Mouse (Mus musculus) embryo, embryonic 9.5 days (tissue): ENCODE measurements around the gene Glrp1.

Experiments
- DNase-seq: peaks from one replicate; pipeline ENCODE4 v3.0.0-alpha.2; 2017; ENCODE audit errors: extremely low spot score

Glrp1 gene

DNA sequence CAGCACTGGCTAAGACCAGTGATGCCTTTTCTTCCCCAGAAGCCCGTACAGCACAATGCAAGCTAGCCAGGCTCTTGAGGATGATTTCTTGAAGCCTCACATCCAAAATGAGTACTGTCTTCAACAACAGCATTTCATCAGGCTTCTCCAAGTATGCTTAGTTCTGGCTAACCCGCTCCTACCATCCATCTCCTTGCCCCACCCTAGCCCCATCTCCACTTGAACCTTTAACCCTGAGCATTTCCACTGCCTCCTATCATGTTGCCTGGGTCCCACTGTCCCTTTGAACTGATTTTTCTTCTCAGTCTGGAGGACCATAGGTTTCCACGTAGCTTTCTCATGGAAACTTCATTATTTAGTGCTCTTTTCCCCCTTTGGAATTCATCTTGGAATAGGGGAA lies 17.5 kb downstream of the Glrp1 start:
- no peak for DNase-seq

GRCm38 (mm10) chr1:88491617-88492378 lies 18.1 kb downstream of the Glrp1 start:
- no peak for DNase-seq

- no peak for DNase-seq
Measured at GRCm38 (mm10) chr1:88490164-88490563, 19.7 kb downstream of the Glrp1 start.

GRCm38 (mm10) chr1:88488957-88489356 lies 20.9 kb downstream of the Glrp1 start:
- DNase-seq = no peak

DNA sequence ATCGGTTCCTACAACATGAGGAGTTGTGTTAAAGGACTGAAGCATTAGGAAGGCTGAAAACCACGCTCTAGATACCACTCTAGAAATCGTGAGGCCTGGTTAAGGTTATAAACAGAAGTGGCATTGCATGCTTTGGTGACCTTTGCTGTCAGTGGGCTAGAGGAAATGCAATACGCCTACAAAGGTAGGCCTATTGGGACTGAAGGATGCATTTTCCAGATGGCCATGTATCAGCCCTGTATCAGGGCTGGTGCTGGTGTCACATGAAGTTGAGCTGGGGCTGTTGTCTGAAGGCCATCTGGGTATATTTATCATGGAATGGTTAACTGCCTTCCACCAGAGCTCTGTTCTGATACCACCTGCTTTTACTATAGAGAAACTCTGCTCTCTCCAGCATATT lies 23.5 kb downstream of the Glrp1 start:
- DNase-seq = no peak

GRCm38 (mm10) chr1:88484059-88484458 lies 25.8 kb downstream of the Glrp1 start:
- DNase-seq = no peak

- no peak for DNase-seq
Measured at GRCm38 (mm10) chr1:88482142-88483099, 27.4 kb downstream of the Glrp1 start.

GRCm38 (mm10) chr1:88480594-88480993 lies 29.3 kb downstream of the Glrp1 start:
- no peak for DNase-seq

DNA sequence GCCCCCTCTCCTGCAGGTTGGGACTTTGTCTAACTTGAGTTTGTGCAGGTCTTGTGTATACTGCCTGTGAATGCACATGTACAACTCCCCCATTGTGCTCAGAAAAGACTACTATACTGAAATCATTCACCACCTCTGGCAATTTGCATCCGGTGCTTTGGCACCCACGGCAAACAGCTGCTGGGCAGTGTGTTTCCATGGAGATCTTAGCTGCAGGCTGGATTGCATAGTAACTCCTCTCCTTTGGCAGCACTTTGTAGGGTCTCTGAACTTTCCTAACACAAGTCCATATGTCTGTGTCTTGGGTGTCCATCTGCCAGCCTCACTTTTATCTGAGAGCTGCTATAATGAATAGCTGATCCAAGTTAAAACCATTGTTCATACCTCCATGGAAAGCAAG lies 31.7 kb downstream of the Glrp1 start:
- no peak for DNase-seq

DNA sequence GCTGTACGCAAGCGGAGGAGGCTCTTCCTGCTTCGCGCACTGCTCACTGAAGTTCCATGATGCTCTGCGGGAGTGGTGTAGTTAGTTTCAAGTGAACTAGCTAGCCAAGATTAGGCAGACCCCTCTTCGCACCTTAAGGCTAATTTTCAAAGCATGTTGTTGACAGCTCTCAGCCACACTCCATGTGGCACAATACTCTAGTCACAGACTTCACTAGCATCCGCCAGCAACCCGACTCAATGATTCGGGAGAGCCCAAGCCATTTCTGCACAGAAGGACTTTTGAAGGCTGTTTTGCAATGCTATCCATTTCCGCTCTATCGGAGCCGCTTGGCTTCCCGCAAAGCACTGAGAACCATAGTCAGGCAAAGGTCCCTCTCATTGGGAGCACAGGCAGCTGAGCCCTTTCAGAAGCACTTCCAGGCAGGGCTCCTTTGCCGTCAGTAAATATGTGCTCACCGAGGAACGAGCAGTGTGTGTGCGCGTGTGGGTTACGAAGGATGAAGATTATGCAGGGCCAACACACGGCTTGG lies 33.2 kb downstream of the Glrp1 start:
- DNase-seq = no peak

- DNase-seq = peak; percentile 56
Measured at GRCm38 (mm10) chr1:88475502-88475953, 34.3 kb downstream of the Glrp1 start.

DNA sequence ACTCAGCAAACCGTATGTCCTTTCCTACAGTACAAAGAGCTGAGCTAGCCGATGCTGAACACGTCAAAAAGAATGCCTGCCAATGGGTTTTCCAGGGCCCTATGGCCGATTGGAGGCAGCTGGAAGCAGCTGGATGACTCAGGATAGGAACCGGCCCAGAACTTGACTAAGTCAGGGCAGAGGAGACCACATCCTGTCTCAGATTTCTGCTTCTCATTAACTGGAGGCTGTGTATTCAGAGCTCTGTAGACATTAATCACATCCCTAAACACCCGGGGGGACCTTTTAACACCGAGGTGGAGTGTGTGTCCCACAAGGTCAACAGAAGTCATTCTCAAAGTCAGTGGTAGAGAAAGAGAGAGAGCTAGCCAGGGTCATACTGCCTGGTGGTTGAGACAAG lies 35.3 kb downstream of the Glrp1 start:
- peak; percentile 49 for DNase-seq

DNA sequence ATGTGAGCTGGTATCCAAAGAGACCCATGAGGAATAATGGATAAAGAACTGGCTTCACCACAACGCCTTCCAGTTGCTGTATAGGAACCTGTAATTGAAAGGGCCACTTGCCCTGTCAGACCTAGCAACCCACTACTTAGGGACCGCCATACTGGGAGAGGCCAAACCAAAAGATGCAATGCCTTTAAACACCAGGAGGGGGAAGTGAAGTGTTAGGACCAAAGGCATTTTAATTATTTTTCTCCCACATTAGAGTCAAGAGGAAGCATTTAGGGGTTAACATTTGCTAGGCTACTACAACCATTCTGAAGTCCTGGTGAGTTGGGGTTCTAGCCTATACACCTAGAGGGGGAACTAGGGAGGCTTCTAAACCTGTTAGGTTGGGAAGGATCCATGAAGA lies 36.0 kb downstream of the Glrp1 start:
- DNase-seq = peak; percentile 41

- DNase-seq = no peak
Measured at GRCm38 (mm10) chr1:88472258-88472657, 37.6 kb downstream of the Glrp1 start.

GRCm38 (mm10) chr1:88469746-88470145 lies 40.1 kb downstream of the Glrp1 start:
- no peak for DNase-seq

GRCm38 (mm10) chr1:88468335-88468734 lies 41.5 kb downstream of the Glrp1 start:
- DNase-seq = no peak

GRCm38 (mm10) chr1:88467866-88468265 lies 42.0 kb downstream of the Glrp1 start:
- DNase-seq = no peak

DNA sequence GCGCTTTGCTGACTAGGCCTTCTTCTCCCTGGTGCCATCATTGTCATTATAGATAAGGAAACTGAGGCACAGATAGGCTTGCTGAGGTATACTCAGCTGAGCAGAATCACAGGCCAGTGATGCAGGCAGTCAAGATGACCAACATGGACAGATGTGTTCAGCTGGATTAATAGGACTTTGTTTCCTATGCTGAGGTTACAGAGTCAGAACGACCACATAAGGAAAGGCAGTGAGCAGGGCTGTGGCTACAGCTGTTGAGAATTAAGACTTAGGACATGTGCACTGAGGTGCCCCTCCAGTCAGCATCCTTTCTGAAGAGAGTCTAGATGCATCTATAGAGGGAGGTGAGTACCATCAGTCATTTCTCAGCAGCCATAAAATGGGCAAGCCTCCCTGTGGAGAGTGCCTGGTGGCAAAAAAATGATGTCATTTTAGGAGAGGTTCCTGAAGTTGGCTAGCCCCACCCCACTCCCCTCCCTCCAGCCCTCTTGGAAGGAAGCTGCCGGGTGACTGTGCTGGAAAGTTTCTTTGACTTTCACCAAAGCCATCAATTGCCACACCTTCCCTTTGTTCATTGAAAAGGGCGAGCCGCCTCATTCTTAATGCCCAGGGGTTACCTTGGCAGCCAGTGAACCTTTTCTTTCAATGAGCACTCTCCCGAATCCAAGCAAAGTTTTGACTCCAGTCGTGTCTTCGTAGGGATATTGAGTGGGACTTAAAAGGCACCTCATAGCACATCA lies 43.4 kb downstream of the Glrp1 start:
- no peak for DNase-seq

- DNase-seq = no peak
Measured at GRCm38 (mm10) chr1:88465722-88466121, 44.1 kb downstream of the Glrp1 start.

DNA sequence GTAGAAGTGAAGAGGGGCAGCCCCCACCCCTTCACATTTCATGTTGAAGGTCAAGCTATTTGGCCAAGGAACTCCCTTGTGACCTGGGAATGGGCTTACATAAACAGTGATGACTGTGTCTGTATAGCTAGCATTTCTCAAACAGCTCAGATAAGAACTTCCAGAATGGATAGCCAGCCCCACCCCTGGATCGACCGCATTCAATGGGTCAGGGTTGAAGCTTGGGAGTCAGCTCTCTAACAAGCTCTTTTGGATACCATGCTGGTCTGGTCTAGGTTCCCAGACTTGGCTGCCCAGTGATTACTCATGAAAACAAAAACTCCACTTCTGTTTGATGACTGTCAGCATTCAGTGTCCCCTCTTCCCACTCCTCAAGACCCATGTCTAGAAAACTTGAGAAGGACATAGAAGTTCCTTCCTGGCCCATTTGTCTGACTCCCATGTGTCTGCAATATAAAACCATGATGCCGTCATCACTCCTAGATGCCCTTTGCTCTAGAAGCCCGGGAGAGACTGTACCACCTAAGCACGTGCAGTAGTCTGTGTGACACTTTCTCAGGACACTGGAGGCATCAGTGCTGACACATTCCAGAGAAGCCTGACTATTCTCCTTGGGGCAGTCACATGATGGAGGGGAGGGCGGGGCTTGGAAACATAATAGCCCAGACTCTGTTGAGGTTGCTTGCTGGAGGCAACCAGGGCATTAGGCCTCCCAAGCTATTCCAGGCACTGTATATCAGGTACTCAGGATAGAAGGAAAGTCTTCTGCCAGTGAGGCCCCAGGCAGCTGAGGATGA lies 45.6 kb downstream of the Glrp1 start:
- DNase-seq = no peak

- DNase-seq = no peak
Measured at GRCm38 (mm10) chr1:88463241-88463640, 46.6 kb downstream of the Glrp1 start.
